16 mouse cellular contexts compared by ENCODE assay signal in the genomic region with DNA sequence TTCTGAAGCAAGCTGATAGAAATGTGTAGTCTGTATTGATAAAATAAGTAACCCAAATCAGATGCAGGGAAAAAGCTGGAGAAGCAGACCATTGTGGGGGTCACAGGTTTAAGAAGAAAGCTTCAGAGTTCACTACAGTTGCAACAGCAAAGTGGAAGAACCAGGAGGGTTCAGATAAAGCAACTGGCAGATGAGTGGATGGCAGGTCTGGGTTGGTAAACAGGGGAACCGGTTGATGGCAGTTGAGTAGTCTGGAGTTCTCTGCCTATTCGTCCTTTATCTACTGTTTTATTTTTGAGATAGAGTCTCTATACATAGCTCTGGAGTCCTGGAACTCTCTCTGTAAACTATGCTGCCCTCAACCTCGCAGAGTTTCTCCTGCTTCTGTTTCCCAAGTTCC.
"Had no signal": no experiment of that assay in that cellular context is flagged by ENCODE, and none has a peak within 500 bp of the region (broad histone marks: within the 10 kb centered on the region; RNA-seq: fewer than 3 reads in every experiment).

No protein-coding gene starts in this region.

- H3K27ac ChIP-seq: neural tube, embryonic 13.5 days; neural tube, embryonic 15.5 days; stomach, embryonic 15.5 days; stomach, postnatal 0 days had no signal

- H3K36me3 ChIP-seq: neural tube, embryonic 13.5 days; neural tube, embryonic 15.5 days; stomach, embryonic 15.5 days had no signal

- DNase-seq: retina, postnatal 1 day; right cerebral cortex, adult 18-20 months; right cerebral cortex, postnatal 14 days; right cerebral cortex, postnatal 25 days; right cerebral cortex, postnatal 4 days; spleen, adult 18-20 months; thymus, adult 18-20 months; thymus, adult 2 months; thymus, postnatal 14 days; thymus, postnatal 25 days; thymus, postnatal 36 days; thymus, postnatal 4 days had no signal

- H3K4me1 ChIP-seq: neural tube, embryonic 13.5 days; neural tube, embryonic 15.5 days; stomach, embryonic 15.5 days had no signal

- H3K27me3 ChIP-seq: neural tube, embryonic 13.5 days; stomach, embryonic 15.5 days had no signal

- H3K4me3 ChIP-seq: neural tube, embryonic 13.5 days; neural tube, embryonic 15.5 days; stomach, embryonic 15.5 days had no signal

- H3K9me3 ChIP-seq: neural tube, embryonic 13.5 days; neural tube, embryonic 15.5 days; stomach, embryonic 15.5 days had no signal
